Mouse (Mus musculus) large intestine, adult 2 months (tissue): ENCODE results near the gene Dctn5. TPM values are rescaled to one million over a fixed set of nuclear protein-coding genes. Genes with fewer than 3 reads are reported as not detected.
A peak's percentile ranks its signal among the peaks of the same experiment; 100 is the strongest.
"Not testable (repeated sequence)": the region's sequence is repeated elsewhere in the genome, so short reads cannot be mapped to it uniquely, and the experiment has no call there.

ENCODE experiments used
- DNase-seq: peaks from one replicate; pipeline ENCODE4 v3.0.0-alpha.2; 2012; ENCODE audit warnings: low read depth, low spot score
- WGBS: fragments of 180-500 bp; shearing (Covaris S2); methylation state at CpG from one replicate; pipeline ENCODE4 v1.1.7; 2018; 5-methylcytosine and 5-hydroxymethylcytosine counted together
- polyA plus RNA-seq: library from polyadenylated mRNA; depleted of rRNA; stranded (reverse); fragments of >200 nt; gene quantifications from 2 replicates; pipeline ENCODE4 v1.2.3, GENCODE M21; 2012; rRNA removed

Gene Dctn5
- 76.8 and 78.4 TPM in 2 replicates for polyA plus RNA-seq

DNA sequence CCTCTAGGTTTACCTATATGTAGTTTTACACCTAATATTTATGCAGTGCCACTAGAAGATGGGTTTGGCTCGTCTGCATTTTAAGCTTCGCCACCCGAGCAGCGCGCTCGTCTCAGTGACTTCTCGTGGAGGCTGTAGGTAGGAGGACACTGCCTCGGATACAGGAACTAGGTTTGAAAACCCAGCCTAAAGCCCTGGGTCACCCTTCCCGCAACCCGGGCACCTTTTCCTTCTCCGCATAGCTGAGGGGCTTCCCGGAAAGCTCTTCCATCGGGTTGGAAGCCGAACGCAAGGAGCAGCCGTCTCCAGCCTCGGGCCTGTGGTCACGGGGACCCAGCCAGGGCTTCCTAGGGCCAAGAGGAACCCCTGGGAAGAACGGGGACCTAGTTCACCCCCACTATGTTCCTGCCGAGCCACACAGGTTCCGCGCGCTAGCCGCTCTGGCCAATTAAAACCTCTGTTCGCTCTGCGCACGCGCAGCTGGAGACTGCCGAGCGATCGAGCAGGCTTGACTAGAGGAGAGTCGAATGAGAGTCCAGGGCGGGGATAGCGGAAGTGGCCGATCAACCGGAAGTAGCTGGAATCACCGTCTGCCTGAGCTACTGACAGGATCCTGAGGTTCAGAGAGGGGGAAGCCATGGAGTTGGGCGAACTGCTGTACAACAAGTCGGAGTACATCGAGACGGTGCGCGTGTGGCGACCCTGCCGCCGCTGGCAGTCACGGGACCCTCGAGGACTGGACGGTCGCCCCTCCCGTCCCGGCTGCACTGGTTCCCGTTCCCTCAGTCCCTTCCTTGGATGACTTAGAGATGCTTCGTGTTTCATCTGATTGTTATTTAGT is at the start of gene Dctn5, which contains the start of gene Palb2:
TSS of gene Dctn5 (plus strand) at position 545 of the 841 bp plus-strand sequence.
TSS of gene Palb2 (minus strand) at position 489 of the 841 bp plus-strand sequence.
- peak; percentile 97 for DNase-seq
- 1% methylated on average over 54 of the region's 54 CpGs for WGBS

DNA sequence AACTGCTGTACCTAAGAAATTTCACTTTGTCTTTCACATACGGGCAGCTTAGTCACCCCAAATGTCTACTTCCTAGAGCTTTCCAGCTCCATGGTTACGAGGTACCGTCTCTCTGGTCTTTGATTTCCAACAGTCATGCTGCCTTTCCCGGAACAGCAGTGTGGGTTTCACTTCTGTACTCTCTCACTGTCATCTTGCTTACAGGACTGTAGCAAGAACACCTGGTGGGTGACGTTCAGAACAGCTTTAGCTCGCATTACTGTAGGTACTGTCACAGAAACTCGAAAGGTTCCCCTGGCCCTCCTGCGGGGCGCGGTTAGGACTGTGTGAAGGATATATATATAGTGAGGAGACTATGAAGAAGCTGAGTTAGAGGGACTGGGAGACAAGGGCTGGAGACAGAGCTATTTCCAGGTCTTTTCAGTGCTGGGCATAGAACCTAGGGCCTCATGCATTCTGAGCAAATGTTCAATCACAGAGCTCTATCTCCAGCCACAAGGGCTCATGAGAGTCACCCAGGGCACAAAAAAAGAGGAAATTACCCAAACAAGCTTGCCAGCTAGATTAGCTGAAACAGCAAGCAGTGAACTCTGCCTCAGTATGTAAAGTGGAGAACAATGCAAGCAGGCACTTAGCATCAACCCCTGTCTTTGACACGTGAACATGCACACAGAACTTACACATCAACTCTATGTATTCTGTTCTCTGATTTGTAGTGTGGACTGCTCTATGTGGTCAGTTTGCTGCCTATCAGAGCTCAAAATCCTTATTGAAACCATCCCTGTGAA is 45.5 kb upstream of the Dctn5 start:
- 83% methylated on average over 11 of the region's 11 CpGs for WGBS
- no peak for DNase-seq

GRCm38 (mm10) chr7:122094564-122095330 is 38.1 kb upstream of the Dctn5 start:
- 79% methylated on average over 2 of the region's 2 CpGs for WGBS
- no peak for DNase-seq

DNA sequence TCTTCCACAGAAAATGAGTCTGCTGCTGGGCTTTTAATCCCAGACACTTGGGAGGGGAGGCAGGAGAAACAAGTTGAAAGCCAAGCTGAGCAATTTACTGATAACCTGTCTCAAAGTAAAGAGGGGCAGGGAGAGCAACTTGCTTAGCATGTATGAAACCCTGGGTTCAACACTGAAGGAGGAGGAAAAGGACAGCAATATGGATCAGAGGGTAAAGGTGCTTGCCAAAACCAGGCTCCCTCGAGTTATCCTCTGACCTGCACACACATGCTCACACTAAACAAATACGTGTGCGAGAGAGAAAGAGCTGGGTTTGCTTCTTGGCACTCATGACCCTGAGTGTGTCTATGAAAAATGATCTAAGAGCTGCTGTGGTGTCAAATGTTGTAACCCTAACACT is 34.8 kb upstream of the Dctn5 start:
- DNase-seq = no peak
- WGBS = 80% methylated on average over 3 of the region's 3 CpGs

GRCm38 (mm10) chr7:122099222-122099621 is 33.6 kb upstream of the Dctn5 start:
- 28% methylated on average over 4 of the region's 4 CpGs for WGBS
- peak; percentile 38 for DNase-seq

GRCm38 (mm10) chr7:122101014-122101746 is 31.7 kb upstream of the Dctn5 start:
- 3% methylated on average over 28 of the region's 28 CpGs for WGBS
- not testable (repeated sequence) for DNase-seq

GRCm38 (mm10) chr7:122101747-122102244 is 31.0 kb upstream of the Dctn5 start, which contains the start of gene Ndufab1:
Gene Ndufab1, minus strand, starts transcription at chr7:122101886.
- 1% methylated on average over 43 of the region's 43 CpGs for WGBS
- DNase-seq = peak; percentile 60

DNA sequence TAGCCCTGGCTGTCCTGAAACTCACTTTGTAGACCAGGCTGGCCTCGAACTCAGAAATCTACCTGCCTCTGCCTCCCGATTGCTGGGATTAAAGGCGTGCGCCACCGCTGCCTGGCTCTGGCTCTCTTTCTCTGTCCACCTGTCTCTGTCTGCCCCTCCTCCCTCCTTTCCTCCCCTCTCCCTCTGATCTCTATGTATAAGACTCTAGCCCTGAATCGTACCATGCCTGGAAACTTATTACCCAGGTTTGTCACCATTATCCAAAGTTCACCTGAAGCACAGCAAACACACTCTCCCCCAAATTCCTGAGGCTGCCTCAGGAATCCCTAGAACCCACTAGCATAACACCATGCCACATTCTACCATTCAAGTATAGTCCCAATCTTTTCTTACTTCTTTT is 24.6 kb upstream of the Dctn5 start:
- DNase-seq = no peak
- 93% methylated on average over 6 of the region's 6 CpGs for WGBS

GRCm38 (mm10) chr7:122123518-122123917 is 9.3 kb upstream of the Dctn5 start:
- 74% methylated on average over 4 of the region's 4 CpGs for WGBS
- no peak for DNase-seq

GRCm38 (mm10) chr7:122125636-122126035 is 7.2 kb upstream of the Dctn5 start:
- no peak for DNase-seq
- 77% methylated on average over 8 of the region's 8 CpGs for WGBS

GRCm38 (mm10) chr7:122126946-122127345 is 5.9 kb upstream of the Dctn5 start:
- DNase-seq = no peak
- WGBS = 82% methylated on average over 11 of the region's 11 CpGs

DNA sequence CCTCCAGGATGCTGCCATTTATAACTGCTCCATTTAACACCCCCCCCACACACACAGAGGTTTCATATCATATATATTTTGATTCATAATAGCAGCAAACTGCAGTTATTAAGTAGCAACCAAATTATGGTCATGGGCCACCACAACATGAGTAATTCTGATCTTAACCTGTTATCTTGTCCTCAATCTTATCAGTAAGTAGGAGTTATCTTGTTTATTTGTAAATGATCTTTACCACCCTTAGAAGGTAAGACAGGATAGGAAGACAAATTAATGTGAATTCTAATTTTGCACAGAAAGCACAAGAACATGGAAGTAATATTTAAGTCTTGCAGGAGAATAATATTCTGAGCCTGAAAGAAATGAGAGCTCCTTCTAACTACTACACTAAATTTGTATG is 1.0 kb upstream of the Dctn5 start:
- DNase-seq = no peak

- no peak for DNase-seq
- 6% methylated on average over 8 of the region's 8 CpGs for WGBS
Observed at GRCm38 (mm10) chr7:122133338-122133625, 441 bp downstream of the Dctn5 start.

DNA sequence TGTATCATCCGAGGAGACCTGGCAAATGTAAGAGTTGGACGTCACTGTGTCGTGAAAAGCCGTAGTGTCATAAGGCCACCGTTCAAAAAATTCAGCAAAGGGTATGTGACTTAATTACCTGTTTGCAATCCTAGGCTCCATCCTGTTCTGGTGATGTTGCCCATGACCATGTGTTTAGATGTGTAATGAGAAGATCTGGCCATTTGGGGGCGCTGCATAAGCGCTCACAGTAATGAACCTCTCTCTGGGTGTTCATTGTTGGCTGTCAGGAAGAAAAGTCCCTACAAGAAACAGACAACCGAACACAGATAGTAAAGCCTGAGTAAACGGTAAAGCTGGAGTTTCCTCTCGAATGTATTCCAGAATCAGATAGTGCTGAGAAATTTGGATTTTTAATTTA is 2.2 kb downstream of the Dctn5 start:
- WGBS = 57% methylated on average over 10 of the region's 10 CpGs
- DNase-seq = no peak

DNA sequence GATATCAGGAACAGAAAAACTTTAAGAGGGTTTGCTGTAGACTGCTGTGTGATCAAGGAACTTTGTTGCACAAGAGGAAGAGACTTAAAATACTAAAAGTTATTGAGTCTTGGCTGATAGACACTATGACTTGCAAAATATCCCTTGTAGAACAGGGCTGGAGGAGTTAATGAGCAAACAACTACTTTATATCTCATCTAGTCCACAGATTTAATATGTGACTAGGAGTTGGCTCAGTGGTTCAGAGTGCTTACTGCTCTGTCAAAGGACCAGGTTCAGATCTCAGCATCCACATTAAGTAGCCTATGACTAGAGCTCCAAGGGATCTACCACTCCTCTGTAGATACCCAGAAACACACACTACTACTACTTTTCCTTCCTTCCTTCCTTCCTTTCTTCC is 4.2 kb downstream of the Dctn5 start:
- DNase-seq = no peak

GRCm38 (mm10) chr7:122138190-122138589 is 5.3 kb downstream of the Dctn5 start:
- no peak for DNase-seq
- 87% methylated on average over 5 of the region's 5 CpGs for WGBS

DNA sequence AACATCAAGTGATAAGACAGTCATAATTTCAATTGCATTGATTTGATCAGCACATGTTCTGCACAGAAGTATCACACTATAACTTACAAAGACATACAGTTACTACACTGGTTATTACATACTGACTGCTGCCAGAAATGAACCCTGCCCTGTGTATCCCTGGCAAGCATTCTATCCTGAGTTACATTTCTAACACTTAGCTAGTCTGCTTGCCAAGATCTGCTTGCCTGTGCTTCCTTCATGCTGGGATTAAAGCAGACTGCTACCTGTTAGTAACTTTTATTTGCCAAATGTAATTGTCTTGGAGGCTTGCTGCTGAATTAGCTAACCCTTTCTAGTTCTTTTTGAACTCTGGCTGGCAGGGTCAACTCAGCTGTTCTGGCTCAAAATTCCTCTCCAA is 8.2 kb downstream of the Dctn5 start:
- DNase-seq = no peak

- DNase-seq = peak; percentile 95
Observed at GRCm38 (mm10) chr7:122152473-122152872, 19.6 kb downstream of the Dctn5 start.

DNA sequence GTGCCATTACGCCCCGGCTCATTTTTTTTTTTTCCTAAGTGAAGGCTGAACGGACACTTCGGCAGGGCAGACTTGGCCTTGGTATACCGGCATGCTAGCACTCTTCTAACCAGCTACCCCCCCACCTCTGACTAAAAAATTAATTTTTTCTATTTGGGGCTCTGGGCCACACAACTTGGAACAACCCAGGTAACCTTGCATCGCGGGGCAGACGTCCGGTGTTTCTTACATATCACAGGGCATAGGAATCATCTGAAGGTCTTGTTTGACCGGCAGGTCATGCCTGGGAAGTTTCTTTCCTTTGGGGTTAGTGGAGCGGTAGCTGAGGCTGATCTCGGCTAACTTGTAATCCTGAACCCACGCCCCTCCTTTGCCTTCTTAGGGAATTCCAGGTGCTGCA is 25.6 kb downstream of the Dctn5 start:
- WGBS = 2% methylated on average over 13 of the region's 13 CpGs
- no peak for DNase-seq

More at GRCm38 (mm10) chr7:122152473-122152872, 19.6 kb downstream of the Dctn5 start:
- 35% methylated on average over 4 of the region's 4 CpGs for WGBS
